Mouse (Mus musculus) CH12.LX (cell line): ENCODE measurements at regions not wholly inside any gene's neighbourhood (a gene's known extent, or its start where the extent isn't known, plus 50 kb on each side); places are given as distances from the start of the nearest gene placed in this dataset.

ENCODE experiments used
- DNase-seq: peaks from one replicate; pipeline ENCODE4 v3.0.0-alpha.2; 2013; ENCODE audit errors: extremely low read depth
- H3K27ac ChIP-seq: 2 replicates; pipeline ENCODE4 v1.5.1; 2012; ENCODE audit warnings: low read depth, mild to moderate bottlenecking, control low read depth, moderate library complexity; ENCODE audit not compliant: insufficient read depth
- H3K27me3 ChIP-seq: replicated peaks from 2 replicates; pipeline ENCODE3; 2012; ENCODE audit warnings: inconsistent platforms
- H3K36me3 ChIP-seq, 2 experiments: replicated peaks in 1 of 2; 2 replicates each; pipeline versions ENCODE3 to v1.6.1; 2012; ENCODE audit warnings: inconsistent platforms in 1 of 2, low read length in 1 of 2, mild to moderate bottlenecking in 1 of 2, mixed read lengths in 1 of 2, moderate library complexity in 1 of 2; ENCODE audit not compliant: control insufficient read depth in 1 of 2, insufficient read depth in 1 of 2
- H3K4me1 ChIP-seq, 2 experiments: 2 replicates each; pipeline ENCODE4 v1.6.1; 2012; ENCODE audit warnings: inconsistent platforms in 1 of 2, moderate library complexity in 1 of 2; ENCODE audit not compliant: insufficient read depth in 2 of 2, control insufficient read depth in 1 of 2
- H3K4me2 ChIP-seq: 2 replicates; pipeline ENCODE4 v1.6.1; 2012; ENCODE audit warnings: low read depth, mild to moderate bottlenecking, control low read depth; ENCODE audit not compliant: poor library complexity, insufficient read depth, severe bottlenecking
- H3K4me3 ChIP-seq, 3 experiments: fragments of 150-350 bp in 1 of 3; sonication (generic) in 1 of 3; replicated peaks in 1 of 3; 2 replicates each; pipeline versions ENCODE3 to v1.5.1; 2011 to 2012; ENCODE audit warnings: low read depth in 2 of 3, low read length in 2 of 3, mild to moderate bottlenecking in 2 of 3, moderate library complexity in 2 of 3, control low read depth in 1 of 3, improper control_type of control experiment in 1 of 3, inconsistent platforms in 1 of 3, mixed read lengths in 1 of 3; ENCODE audit not compliant: poor library complexity in 1 of 3
- H3K79me2 ChIP-seq: replicated peaks from 2 replicates; pipeline ENCODE4 v1.6.1; 2012; ENCODE audit warnings: mild to moderate bottlenecking, moderate library complexity; ENCODE audit not compliant: control insufficient read depth, poor library complexity, insufficient read depth, severe bottlenecking; ENCODE audit errors: extremely low read depth
- H3K9ac ChIP-seq: 2 replicates; pipeline ENCODE4 v1.6.1; 2012; ENCODE audit warnings: low read depth, mild to moderate bottlenecking, control low read depth, moderate library complexity; ENCODE audit not compliant: insufficient read depth
- H3K9me3 ChIP-seq: replicated peaks from 2 replicates; pipeline ENCODE3; 2012; ENCODE audit warnings: low read length, inconsistent platforms, mixed read lengths
- CHD1 ChIP-seq: IDR thresholded peaks from 2 replicates; pipeline ENCODE4 v1.6.1; 2012; ENCODE audit warnings: low read depth, low read length, improper control_type of control experiment, inconsistent platforms
- CHD2 ChIP-seq: IDR thresholded peaks from 2 replicates; pipeline ENCODE4 v1.6.1; 2011; ENCODE audit warnings: low read length, improper control_type of control experiment
- CTCF ChIP-seq, 2 experiments: IDR thresholded peaks in 1 of 2; conservative IDR thresholded peaks in 1 of 2; 2 replicates each; pipeline ENCODE4 v1.5.1; 2011 to 2012; ENCODE audit warnings: low read depth in 2 of 2, low read length in 2 of 2, improper control_type of control experiment in 1 of 2, inconsistent platforms in 1 of 2, mild to moderate bottlenecking in 1 of 2, moderate library complexity in 1 of 2
- E2F4 ChIP-seq: IDR thresholded peaks from 2 replicates; pipeline ENCODE4 v1.6.1; 2011; ENCODE audit warnings: low read depth, low read length, improper control_type of control experiment; ENCODE audit not compliant: insufficient replicate concordance
- GABPA ChIP-seq: IDR thresholded peaks from 2 replicates; pipeline ENCODE4 v1.6.1; 2012; ENCODE audit warnings: low read depth, low read length, improper control_type of control experiment, inconsistent platforms; ENCODE audit not compliant: insufficient replicate concordance
- IRF4 ChIP-seq: IDR thresholded peaks from 2 replicates; pipeline ENCODE4 v1.6.1; 2014; ENCODE audit warnings: low read depth, mild to moderate bottlenecking, inconsistent platforms, low read length, improper control_type of control experiment
- KAT2A ChIP-seq: IDR thresholded peaks from 2 replicates; pipeline ENCODE4 v1.6.1; 2012; ENCODE audit warnings: low read length, improper control_type of control experiment, inconsistent platforms; ENCODE audit not compliant: insufficient replicate concordance
- MEF2A ChIP-seq: IDR thresholded peaks from 2 replicates; pipeline ENCODE4 v1.6.1; 2014; ENCODE audit warnings: low read depth, mild to moderate bottlenecking, inconsistent platforms, low read length, improper control_type of control experiment, borderline replicate concordance
- MXI1 ChIP-seq: IDR thresholded peaks from 2 replicates; pipeline ENCODE4 v1.6.1; 2011; ENCODE audit warnings: mild to moderate bottlenecking, low read depth, low read length, improper control_type of control experiment
- NRF1 ChIP-seq: IDR thresholded peaks from 2 replicates; pipeline ENCODE4 v1.6.1; 2014; ENCODE audit warnings: low read depth, mild to moderate bottlenecking, inconsistent platforms, low read length, improper control_type of control experiment, moderate library complexity
- RAD21 ChIP-seq: IDR thresholded peaks from 2 replicates; pipeline ENCODE4 v1.6.1; 2011; ENCODE audit warnings: low read depth, mild to moderate bottlenecking, low read length, improper control_type of control experiment, moderate library complexity
- RCOR1 ChIP-seq: conservative IDR thresholded peaks from 2 replicates; pipeline ENCODE4 v1.6.1; 2012; ENCODE audit warnings: low read depth, mild to moderate bottlenecking, inconsistent platforms, low read length, improper control_type of control experiment
- SIN3A ChIP-seq: IDR thresholded peaks from 2 replicates; pipeline ENCODE4 v1.6.1; 2012; ENCODE audit warnings: low read length, improper control_type of control experiment, inconsistent platforms
- SMC3 ChIP-seq: IDR thresholded peaks from 2 replicates; pipeline ENCODE4 v1.6.1; 2011; ENCODE audit warnings: low read depth, low read length, improper control_type of control experiment
- UBTF ChIP-seq: IDR thresholded peaks from 2 replicates; pipeline ENCODE4 v1.6.1; 2012; ENCODE audit warnings: low read depth, mild to moderate bottlenecking, inconsistent platforms, low read length, improper control_type of control experiment, moderate library complexity
- ZKSCAN1 ChIP-seq: IDR thresholded peaks from 2 replicates; pipeline ENCODE4 v1.6.1; 2012; ENCODE audit warnings: low read depth, inconsistent platforms, low read length, improper control_type of control experiment, borderline replicate concordance
- ZMIZ1 ChIP-seq: IDR thresholded peaks from 2 replicates; pipeline ENCODE4 v1.6.1; 2012; ENCODE audit warnings: low read depth, mild to moderate bottlenecking, inconsistent platforms, low read length, improper control_type of control experiment
- ZNF384 ChIP-seq: IDR thresholded peaks from 2 replicates; pipeline ENCODE4 v1.6.1; 2012; ENCODE audit warnings: low read depth, low read length, improper control_type of control experiment, inconsistent platforms
- dilution Hi-C: fragments of 300-500 bp; cut with MboI; formaldehyde crosslinking; loops from 2 replicates; pipeline ENCODE4 v1.14.3; 2020; ENCODE audit warnings: low sequenced_read_pairs; ENCODE audit not compliant: extremely low pct_unique_long_range_greater_than_20kb, extremely low pct_ligation_motif_present
- in situ Hi-C: fragments of 300-500 bp; cut with MboI; formaldehyde crosslinking; loops from 3 replicates; pipeline ENCODE4 v1.14.3; 2019; ENCODE audit warnings: low sequenced_read_pairs, low pct_ligation_motif_present, low pct_unique_long_range_greater_than_20kb, mixed read lengths

- Histone ChIP-seq H3K27ac (no peak overlapping the region), H3K36me3 (no peaks in the 10 kb centered on the region), H3K4me3 (no peak overlapping the region), H3K79me2 (no peaks in the 10 kb centered on the region), H3K9me3 (peaks cover 6% of the 10 kb centered on the region), H3K4me2 (no peak overlapping the region), H3K4me1 (no peaks in the 10 kb centered on the region), H3K9ac (no peak overlapping the region), H3K27me3 (peaks cover 21% of the 10 kb centered on the region)
- TF ChIP-seq SMC3 (no peak), ZNF384 (no peak), CHD2 (no peak), ZMIZ1 (no peak), CHD1 (no peak), GABPA (no peak), RCOR1 (no peak), IRF4 (no peak), E2F4 (no peak)
- in situ Hi-C loops, result no loop called here
- dilution Hi-C loops, result no loop called here
- DNase-seq, result no peak
Observed at GRCm38 (mm10) chr7:125005638-125006037, 438.8 kb upstream of the Kdm8 start.

- dilution Hi-C loops, result no loop called here
- Histone ChIP-seq H3K4me3 (no peak overlapping the region), H3K27me3 (peaks cover 17% of the 10 kb centered on the region), H3K27ac (no peak overlapping the region), H3K4me1 (no peaks in the 10 kb centered on the region), H3K9me3 (peaks cover 5% of the 10 kb centered on the region), H3K4me2 (no peak overlapping the region), H3K79me2 (no peaks in the 10 kb centered on the region), H3K9ac (no peak overlapping the region), H3K36me3 (no peaks in the 10 kb centered on the region)
- DNase-seq, result no peak
- in situ Hi-C loops, result no loop called here
- TF ChIP-seq MXI1, result no peak
- TF ChIP-seq RAD21, result no peak
- no peak for TF ChIP-seq SIN3A
- TF ChIP-seq KAT2A, result no peak
- TF ChIP-seq ZKSCAN1, result no peak
- no peak for TF ChIP-seq NRF1
- TF ChIP-seq MEF2A, result no peak
- no peak for TF ChIP-seq UBTF
- no peak for TF ChIP-seq RCOR1
- no peak for TF ChIP-seq CTCF (conservative IDR thresholded peaks at IDR 0.05 in 1 of 2, IDR thresholded peaks at IDR 0.05 in 1 of 2; ENCODE audit: low read depth in 2 of 2, low read length in 2 of 2)
Observed at GRCm38 (mm10) chr7:125019259-125019658, 425.2 kb upstream of the Kdm8 start.
